Mouse (Mus musculus) bone marrow, adult 2 months (tissue): ENCODE measurements around the gene Rpl36al.

Source experiments
- CTCF ChIP-seq: fragments of 200-500 bp; IDR thresholded peaks from 2 replicates; pipeline ENCODE4 v1.5.1; 2011; ENCODE audit warnings: low read length, control low read depth; ENCODE audit not compliant: control insufficient read depth, insufficient read depth
- POLR2A ChIP-seq: fragments of 200-500 bp; IDR thresholded peaks from 2 replicates; pipeline ENCODE4 v1.6.1; 2011; ENCODE audit warnings: low read depth, mild to moderate bottlenecking, control low read depth, low read length, borderline replicate concordance; ENCODE audit not compliant: control insufficient read depth

DNA sequence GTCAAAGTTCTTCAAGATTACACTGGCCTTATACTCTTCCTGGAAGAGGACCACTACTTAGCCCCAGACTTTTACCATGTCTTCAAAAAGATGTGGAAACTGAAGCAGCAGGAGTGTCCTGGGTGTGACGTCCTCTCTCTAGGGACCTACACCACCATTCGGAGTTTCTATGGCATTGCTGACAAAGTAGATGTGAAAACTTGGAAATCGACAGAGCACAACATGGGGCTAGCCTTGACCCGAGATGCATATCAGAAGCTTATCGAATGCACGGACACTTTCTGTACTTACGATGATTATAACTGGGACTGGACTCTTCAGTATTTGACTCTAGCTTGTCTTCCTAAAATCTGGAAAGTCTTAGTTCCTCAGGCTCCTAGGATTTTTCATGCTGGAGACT is 1.5 kb upstream of the Rpl36al start:
- no peak for TF ChIP-seq CTCF
- TF ChIP-seq POLR2A = no peak
